Mouse (Mus musculus) spleen, adult 2 months (tissue): ENCODE measurements at regions not wholly inside any gene's neighbourhood (a gene's known extent, or its start where the extent isn't known, plus 50 kb on each side); places are given as distances from the start of the nearest gene placed in this dataset.

ENCODE experiments used
- CTCF ChIP-seq: fragments of 200-500 bp; IDR thresholded peaks from 2 replicates; pipeline ENCODE4 v1.5.1; 2011; ENCODE audit warnings: mild to moderate bottlenecking, inconsistent platforms; ENCODE audit not compliant: insufficient read depth, insufficient read length, insufficient replicate concordance; ENCODE audit errors: extremely low read depth
- POLR2A ChIP-seq: fragments of 200-500 bp; IDR thresholded peaks from 2 replicates; pipeline ENCODE4 v1.6.1; 2011; ENCODE audit warnings: low read depth, low read length, inconsistent platforms

- TF ChIP-seq CTCF (no peak), POLR2A (no peak)
Observed at GRCm38 (mm10) chr2:172620001-172620400, 70.6 kb downstream of the Tfap2c start.
